In genomic region chr10:127164631-127165353, GRCm38 (mm10) we compare ENCODE assay signal across 8 mouse cellular contexts. TPM values are rescaled to one million over a fixed set of nuclear protein-coding genes. Genes with fewer than 3 reads are reported as not detected.
DNase-seq lines count a peak whose midpoint lies in the region; ATAC-seq lines count a peak whose summit lies in the region.

Gene B4galnt1, plus strand, starts transcription at chr10:127165225.

- H3K27ac ChIP-seq in hindbrain, embryonic 14.5 days: peak within 1 kb of the TSS; percentile 95

- peaks cover 13% of the 10 kb centered on the region for H3K4me1 ChIP-seq in hindbrain, embryonic 14.5 days (replicated peaks; ENCODE audit: control insufficient read depth, insufficient read depth, low read length)

- H3K4me3 ChIP-seq in hindbrain, embryonic 14.5 days (replicated peaks; ENCODE audit: low read length): peak within 1 kb of the TSS; percentile 94

- DNase-seq in R1 (ENCODE audit: low read depth, low spot score): peak; percentile 87
- DNase-seq in cerebellum, adult 9-11 months: peak; percentile 88
- DNase-seq in frontal cortex, adult 2 months (ENCODE audit: extremely low spot score in 1 of 2, low spot score in 1 of 2): peak in 1 of 2 experiments; percentile 82
- peak; percentile 91 for DNase-seq in hindbrain, embryonic 14.5 days (ENCODE audit: low spot score)
- DNase-seq in left cerebral cortex, adult 18-20 months (ENCODE audit: low spot score in 2 of 2): peak; percentile 73 to 86
- peak; percentile 84 for DNase-seq in lung, postnatal 4 days
- peak; percentile 92 for DNase-seq in retina, embryonic 14.5 days (ENCODE audit: low spot score)
- peak; percentile 72 for DNase-seq in urinary bladder, postnatal 25 days (ENCODE audit: low spot score)

- peak within 1 kb of the TSS; percentile 99 for H3K9ac ChIP-seq in hindbrain, embryonic 14.5 days

- H3K27me3 ChIP-seq in hindbrain, embryonic 14.5 days (ENCODE audit: control insufficient read depth, insufficient read depth, low read length): peaks cover 32% of the 10 kb centered on the region

- H3K36me3 ChIP-seq in hindbrain, embryonic 14.5 days (replicated peaks; ENCODE audit: control insufficient read depth, insufficient read depth): peaks cover 19% of the 10 kb centered on the region

- WGBS in hindbrain, embryonic 14.5 days: 2% methylated on average over 49 of the region's 52 CpGs

- ATAC-seq in hindbrain, embryonic 14.5 days (ENCODE audit: low FRiP score): peak; percentile 88

- peak within 1 kb of the TSS; percentile 95 for H3K4me2 ChIP-seq in hindbrain, embryonic 14.5 days (replicated peaks)

- no peaks in the 10 kb centered on the region for H3K9me3 ChIP-seq in hindbrain, embryonic 14.5 days (ENCODE audit: control insufficient read depth, low read length)

RNA-seq across cellular contexts. Expression of gene B4galnt1, which starts in this region (rescaled TPM):
- 112 and 132 TPM in 2 replicates for polyA plus RNA-seq in frontal cortex, adult 2 months (2012; rRNA removed)
- polyA plus RNA-seq in hindbrain, embryonic 14.5 days (2014; fragmentation: Nextera tagmentation; extraction: Ambion mirVana): 73.7 and 79.1 TPM in 2 replicates
- 100 to 1,000 TPM; 119 to 130 TPM for total RNA-seq in left cerebral cortex, adult 18-20 months (2021)
